Mouse (Mus musculus) thymus, postnatal 4 days (tissue): ENCODE measurements around the gene H1foo.

Experiments used
- DNase-seq: peaks from one replicate; pipeline ENCODE4 v3.0.0; 2021

Gene H1foo

DNA sequence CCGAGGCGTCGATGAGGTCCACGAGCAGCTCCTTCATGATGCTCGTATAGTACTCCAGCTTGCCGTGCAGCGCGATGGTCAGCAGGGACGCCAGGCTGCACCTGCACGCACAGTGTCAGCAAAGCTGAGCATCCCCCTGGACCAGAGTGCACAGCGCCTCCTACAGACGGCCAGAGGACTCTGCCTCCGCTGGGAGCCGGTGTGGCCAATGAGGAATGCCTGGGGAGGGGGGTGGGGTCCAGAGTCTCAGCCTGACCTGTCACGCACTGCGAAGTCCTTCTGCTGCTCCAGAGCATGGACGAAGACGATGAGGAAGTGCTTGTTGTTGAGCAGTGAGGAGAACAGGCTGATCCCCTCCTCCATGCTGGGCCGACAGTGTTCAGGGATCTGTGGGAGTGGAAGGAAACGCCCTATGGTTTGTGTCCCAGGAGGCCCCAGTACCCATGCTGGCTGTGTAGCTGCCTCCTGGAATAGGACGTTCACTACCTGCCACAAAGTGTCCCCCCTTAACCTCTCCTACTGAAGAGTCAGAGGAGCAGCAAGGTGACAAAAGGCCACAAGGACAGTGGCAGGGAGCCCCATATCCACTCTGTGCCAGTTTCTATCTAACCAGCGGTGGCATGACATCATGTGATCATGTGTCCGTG is 17.8 kb downstream of the H1foo start:
- DNase-seq, result no peak

DNA sequence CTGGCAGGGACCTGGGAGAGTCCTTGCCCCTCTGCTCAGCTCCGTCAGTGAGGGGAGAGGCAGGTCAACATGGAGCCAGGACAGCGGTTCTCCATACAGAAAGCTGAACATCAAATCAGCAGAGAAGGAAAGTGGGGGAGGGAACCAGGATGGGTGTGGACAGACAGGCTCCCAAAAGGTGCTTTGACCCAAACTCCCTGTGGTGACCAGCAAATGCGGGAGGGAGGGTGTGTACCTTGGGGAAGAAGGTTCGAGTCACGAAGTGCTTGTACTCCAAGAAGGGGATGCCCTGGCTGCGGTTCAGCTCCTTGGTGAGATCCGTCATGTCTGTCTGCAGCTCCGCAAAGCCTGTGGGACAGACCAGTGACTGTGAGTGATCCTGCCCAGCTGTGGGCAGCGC is 18.9 kb downstream of the H1foo start:
- DNase-seq, result no peak

DNA sequence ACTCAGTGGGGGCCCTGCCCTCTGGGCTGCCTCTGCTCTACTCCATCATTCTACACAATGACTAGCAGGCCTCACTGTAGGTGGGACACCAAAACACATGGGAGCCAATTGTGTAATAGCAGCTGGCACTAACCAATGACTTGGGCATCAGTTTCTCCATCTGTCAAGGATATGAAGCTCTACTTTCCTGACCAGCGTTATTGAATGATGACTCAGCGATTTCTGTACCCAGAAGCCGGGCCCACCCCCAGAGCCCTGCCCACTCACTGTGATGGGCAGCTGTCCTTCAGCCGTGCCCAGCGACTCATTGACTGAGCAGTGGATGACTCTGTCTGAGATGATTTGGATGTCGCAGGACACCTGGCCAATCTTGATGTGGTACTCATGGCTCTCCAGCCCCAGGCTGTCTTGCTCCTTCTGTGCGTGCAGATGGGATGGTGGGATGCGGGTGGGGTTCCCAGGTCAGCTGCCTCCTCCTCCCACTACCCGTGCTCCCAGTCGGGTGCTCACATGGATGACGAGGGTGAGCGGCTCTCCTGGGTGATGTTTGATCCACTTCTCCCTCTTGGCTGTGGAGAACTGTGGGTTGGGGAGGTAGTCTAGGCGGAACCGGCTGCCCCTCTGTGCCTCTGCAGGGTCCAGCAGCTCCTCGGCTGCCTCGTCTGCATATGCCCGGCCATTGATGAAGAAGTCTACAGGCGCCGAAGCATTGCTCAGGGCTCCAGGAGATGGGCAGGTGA is 21.7 kb downstream of the H1foo start:
- DNase-seq, result no peak

DNA sequence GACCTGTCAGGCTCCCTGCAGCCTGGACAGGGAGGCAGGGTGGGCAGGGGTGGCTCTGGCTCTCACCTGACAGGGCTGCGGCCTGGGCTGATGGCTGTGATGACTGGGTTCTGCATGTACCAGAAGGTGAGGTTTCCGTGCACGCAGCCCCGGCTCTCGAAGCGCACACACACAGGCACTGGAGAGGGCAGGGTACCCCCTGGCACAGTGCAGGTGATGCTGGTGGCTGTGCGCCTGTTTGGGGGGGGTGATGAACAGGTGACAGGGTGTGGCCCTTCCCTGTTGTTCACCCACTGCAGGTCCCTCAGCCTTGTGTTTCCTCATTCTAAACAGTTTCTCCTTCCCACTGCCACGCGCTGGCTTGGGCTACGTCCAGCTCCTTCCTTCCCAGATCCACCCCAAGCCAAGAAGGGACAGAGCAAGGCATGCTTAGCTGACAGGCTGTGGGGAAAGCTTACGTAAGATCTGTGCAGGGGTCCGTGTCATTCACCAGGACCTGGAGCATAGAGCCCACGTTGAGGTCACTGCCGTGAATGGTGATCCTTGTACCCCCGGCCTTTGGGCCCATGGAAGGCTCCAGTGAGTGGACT is 22.6 kb downstream of the H1foo start:
- no peak for DNase-seq

DNA sequence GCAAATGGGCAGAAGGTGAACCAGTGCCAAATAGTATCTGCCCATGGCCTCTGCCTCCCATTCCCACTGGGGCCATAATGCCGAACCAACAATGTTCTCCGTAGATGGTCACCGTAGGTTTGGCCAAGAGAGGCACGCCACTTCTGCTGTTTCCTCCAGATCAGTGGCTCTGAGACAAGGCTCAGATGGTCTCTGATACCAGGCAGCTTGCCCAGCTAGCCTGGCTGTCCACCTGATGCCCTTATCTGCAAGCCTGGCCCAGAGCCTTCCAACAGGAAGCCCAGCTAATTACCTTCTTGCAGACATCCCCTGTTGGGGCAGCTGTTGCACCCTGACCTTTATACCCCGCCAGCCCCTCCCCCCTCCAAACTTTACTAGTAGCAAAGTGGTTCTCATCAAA is 23.3 kb downstream of the H1foo start:
- no peak for DNase-seq

DNA sequence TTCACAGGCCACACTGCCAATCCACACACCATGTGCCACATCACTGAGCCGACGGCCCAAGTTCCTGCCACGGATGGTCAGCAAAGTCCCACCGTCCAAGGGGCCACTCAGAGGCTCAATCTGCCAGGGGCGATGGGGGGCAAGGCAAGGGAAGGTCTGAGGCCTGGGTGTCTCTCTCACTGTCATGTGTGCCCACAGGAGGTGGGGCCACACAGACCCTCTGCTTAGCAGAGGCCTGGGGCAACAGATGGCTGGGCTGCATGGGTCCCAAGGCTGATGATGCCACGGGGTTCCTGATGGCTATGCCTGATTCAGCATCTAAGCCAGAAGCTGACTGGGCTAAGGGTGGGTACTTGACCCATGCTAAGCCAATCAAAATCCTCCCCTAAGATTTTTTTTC is 24.0 kb downstream of the H1foo start:
- no peak for DNase-seq

DNA sequence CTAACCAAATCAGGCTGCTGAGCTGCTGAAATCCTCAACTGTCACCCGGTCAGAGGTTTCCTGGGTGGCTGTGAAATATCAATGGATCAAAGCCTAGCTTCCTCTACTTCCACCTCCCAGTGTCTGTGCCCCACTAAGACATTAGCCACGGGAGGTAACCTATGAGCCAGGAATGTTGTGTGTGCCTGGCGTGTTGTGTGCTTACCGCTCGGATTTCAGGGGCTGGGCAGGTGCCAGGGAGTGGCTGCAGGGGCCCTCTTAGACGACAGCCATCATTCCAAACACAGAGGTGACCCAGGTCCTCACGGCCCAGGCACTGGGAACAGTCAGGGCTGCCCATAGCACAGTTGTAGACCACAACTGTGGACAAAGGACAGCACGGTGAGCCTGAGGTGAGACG is 24.4 kb downstream of the H1foo start:
- DNase-seq, result no peak

DNA sequence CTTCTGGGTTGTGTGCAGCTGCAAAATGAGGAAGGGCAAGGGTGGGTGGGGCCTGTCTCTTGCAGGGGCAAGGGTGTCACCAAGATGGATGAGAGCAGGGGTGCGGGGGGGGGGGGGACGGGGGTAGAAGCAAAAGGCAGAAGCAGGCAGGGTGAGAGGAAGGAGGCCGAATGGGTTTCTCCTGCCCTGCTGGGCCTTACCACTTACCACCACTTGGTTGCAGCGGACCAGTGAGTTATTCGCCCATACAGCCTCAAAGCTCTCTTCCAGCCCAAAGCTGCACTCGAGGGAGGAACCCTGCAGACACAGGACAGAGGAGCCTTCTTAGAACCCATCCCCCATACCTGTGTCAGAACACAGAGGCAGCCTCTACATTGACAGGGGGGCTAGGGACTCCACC is 25.2 kb downstream of the H1foo start:
- DNase-seq, result peak; percentile 56

DNA sequence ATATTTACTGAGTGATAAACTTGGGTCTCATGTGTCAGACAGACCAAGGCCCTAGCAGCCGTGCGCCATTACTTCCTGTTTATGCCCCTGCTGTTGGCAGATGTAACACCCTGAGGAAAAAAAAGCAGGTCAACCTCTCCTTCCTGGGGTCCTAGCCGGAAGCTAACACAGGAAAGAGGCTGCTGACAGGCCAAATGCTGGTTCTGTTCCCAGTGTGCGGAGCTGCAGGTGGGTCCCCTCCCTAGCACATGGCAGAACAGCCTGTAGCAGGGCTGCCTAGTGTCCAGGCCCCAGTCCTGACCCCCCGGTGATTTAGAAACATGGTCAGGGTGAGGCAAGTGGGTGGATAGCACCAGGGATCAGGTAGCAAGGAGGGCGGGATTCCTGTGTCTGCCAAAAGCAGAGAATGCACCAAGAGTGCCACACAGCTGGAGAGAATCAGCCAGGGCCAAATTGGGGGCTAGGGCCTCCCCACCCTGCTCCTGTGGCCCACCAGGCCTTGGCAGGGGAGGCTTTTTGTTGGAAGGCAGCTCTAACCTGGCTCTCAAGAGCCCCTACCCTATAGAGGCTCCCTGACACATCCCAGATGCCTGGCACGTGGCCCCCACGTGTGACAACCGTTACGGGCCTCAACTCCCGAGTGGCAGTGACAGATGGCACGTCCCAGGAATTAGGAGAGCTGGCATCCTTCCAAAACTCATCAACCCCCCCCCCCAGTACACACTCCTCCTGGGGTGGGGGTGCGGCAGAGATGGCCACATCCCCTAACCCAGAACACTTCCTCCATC is 26.7 kb downstream of the H1foo start:
- peak; percentile 71 for DNase-seq

DNA sequence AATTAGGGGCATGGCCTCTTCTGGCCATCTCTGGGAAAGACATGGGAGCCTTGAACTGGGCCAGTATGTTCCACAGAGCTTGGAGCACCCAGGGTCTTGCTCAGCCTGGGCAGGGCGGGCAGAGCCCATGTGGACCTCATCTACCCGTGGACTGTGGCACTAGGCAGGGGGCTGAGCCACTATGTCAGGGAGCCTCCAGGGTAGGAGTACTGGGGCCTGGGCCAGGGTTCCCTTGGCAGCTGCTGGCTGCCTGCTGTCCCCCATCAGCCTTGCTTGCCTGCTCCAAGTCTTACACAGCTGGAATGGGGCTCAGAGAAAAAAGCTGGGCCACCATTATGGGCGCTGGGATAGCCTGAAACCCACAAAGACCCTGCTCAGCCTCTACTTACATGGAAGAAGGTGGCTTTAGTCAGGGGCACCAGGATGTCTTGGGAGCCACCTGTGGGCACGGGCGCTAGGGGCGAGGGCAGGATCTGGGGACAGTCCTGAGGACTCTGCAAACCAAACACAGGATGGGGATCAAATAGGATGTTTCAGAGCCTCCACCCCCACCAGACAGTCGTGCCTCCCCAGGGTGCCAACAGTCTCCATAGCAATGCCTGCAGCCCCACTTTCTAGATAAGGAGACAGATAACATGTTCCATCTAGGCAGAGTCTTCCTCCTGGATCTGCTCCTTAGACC is 27.5 kb downstream of the H1foo start:
- DNase-seq, result peak; percentile 52

DNA sequence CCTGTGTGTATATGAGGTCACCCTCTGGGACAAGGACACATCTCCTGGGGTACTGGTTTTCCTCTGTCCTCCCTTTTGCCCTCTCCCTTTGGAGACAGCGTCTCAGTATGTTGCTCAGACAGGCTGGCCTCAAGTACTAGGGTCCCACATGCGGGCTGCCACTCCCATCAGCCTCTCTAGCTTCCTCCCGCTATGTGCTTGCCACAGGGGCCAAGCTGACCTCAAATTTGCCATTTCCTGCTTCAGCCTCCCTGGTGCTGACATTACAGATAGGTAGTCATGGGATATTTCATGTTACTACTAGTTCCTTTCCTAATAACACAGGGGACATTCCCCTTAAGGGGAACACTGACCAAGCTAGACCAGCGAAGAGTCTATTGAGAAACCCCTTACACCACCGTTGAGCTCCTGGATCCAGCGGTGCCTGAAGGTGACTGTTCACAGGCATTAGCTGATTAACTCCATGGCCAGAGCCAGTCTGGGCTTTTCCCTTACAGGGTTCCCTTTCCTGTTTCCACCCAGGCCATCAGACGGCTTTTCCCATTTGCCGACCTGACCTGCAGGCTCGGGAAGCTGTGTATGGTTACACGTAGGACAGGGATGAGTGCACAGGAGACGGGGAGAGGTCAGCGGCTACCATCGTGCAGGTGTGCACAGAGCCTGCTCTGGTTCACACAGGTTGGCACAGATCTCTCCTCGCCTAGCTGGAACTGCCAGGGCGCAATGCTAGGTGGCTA is 28.6 kb downstream of the H1foo start:
- DNase-seq, result no peak

DNA sequence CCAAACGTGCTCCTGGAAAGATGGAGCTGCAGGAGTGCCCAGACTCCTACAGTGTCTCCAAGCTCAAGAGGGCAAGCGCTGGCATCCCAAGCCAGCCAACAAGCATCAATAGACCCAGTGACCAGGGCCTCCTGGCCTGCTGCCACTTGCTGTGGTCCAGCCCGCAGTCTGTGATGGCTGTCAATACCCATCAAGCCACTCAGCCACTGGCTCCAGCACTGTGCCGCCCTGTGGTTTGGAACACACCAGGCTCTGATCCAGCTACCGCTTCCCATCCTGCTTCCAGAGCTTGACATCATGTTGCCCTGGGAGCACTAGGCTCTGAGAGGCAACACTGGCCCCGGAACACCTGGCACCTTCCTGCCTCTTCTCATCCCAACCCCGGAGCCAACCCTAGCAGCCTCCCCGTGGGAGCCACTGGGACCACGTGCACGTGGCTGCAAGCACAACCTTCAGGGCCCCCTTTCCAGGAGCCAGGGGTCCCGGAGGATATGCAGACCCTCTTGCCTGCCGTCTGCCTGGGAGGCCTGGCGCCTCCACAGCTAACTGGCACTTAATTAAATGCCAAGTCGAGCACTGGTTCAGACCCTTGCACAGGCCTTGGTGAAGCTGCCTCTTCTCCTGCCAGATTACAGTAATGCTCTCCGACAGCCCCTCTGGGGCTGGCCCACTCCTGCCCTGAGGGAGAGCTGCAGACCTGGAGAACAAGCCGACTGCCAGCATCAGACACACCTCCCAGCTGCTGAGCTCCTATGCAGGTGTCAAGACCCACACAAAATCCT is 29.3 kb downstream of the H1foo start:
- DNase-seq, result no peak

DNA sequence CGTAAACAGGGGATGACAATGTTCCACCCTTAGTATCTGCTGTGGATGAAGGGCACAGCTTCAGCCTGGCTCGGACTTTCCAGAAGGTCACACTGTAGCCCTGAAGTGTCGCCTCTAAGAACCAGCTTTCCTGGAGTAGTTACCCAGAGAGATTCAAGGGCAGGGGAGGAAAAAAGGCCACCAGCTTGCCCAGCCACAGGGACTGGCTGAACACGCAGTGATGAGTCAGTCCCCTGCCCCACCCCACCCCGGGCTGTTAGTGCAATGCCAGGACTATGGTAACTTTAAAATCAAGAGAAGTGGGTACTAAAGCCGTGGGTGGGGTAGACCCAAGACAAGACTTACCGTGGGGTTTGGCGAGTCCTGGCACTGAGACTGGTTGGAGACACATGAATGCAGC is 30.9 kb downstream of the H1foo start:
- no peak for DNase-seq

DNA sequence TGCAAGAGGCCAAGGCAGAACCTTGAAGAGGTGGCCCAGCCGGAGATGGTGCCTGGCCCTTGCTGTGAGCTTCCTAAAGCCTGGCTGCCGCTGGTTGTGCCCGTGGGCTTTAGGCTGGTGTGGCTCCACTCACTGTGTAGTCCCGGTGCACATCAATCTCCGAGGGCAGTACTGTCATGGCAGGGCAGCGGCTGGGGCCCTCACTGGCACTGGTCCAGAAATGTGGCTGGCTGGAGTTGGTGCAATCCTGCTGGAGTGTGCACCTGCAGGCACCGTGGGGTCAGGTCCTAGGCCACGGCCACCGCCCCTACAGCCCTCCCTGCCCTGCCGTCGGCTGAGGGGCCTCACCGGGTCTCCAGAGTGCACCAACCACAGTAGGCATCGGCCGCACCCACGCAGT is 33.1 kb downstream of the H1foo start:
- DNase-seq, result no peak

DNA sequence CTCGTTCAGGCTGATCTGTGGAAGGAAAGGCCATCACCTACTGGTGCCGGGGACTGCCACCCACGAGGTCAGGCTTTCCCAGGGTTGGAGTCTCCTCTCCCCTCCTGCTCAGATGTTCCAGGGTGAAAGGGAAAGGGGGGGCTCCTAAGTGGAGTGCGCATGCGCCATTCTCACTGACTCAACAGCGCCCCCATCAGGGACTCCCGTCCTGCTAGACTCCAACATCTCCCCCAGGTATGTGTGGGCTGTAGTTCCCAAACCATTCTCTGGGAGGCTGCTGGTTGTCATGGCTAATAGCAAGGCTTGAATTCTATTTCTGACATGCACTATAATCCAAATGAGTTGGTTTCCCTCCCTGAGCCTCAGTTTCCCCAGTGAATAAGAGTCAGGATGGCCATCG is 33.9 kb downstream of the H1foo start:
- DNase-seq, result peak; percentile 74

DNA sequence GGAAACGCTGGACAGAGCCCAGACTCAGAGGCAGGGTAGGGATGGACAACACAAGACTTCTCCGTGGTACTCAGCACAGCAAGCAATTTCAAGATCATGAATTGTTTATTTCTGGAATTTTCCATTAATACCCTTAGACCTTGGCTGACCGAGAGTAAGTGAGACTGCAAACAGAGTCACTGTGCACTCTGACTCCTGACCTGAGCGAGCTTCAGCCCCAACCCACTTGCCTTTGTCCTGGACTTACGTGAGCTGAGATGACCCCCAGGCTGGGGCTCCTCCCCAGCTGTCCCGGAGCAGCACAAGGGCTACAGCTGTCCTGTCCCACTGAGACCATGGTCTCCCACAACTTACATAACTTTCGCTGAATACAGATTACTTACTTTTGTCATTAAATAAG is 38.2 kb downstream of the H1foo start:
- DNase-seq, result no peak

DNA sequence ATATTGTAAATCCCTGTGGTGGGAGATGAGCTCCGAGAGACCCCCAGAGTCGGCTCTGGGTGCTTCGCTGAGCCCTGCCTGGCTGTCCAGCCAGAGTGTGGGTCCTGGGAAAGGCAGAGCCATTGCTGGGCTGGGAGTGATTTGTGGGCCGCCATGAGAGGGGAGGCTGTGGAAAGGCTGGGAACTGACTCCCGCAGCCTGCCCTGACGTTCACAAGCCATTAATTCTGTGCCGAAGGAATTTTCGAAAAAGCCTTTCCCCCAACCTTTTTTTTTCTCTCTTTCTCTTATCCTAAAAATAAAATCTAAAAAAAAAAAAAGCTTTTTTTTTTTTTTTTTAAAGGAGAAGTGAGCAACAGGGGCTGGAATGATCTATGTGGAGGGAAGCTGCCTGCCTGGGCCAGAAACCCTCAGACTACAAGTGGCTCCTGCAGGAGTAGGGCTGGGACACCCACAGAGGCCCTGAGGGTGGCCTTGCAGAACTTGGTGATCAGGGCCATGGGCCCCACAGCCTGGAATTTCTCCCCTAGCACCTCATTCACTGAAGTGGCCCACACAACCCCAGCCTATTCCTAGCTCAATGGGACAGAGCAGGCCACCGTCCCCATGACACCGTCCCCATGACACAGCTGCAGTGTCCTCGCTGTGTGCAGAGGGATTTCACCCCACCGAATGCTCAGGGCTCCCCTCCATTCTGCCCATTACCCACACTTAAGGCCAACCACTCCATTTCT is 38.7 kb downstream of the H1foo start:
- no peak for DNase-seq

DNA sequence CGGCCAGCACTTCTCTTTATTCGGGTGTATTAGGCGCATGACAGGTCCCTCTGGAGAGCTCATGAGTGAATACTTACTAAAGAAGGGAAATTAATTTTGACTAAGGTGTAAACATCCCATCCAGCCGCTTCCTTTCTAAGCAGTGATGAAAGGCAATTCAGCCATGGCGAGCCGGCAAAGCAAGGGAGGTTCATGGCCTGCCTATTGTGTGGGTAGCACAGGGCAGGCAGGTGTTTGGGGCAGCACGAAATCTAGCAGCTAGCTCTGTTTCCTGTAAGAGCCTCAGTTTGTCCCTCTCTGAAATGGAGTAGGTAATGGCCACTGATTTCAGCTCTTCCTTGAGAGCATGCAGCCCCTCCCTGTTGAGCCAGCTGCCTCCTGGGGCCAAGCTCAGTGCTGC is 39.8 kb downstream of the H1foo start:
- no peak for DNase-seq

DNA sequence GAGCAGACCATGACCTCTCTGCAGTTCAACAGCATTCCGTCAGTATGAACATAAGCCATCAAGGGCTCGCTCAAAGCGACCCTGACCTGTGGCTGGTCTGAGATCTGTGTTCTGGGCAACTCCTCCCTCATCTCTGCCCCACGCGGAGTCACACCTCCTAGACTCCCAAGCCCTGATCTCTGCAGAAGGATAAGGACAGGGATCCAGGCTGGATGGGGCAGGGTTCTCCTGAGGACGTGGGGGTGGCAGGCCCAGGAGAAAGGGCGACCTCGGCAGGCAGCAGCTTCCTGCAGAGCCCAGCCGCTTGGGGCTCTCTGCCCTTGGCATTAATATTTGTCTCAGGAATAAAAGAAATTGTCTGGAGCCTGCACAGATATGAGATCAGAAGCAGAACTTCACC is 40.9 kb downstream of the H1foo start:
- no peak for DNase-seq

DNA sequence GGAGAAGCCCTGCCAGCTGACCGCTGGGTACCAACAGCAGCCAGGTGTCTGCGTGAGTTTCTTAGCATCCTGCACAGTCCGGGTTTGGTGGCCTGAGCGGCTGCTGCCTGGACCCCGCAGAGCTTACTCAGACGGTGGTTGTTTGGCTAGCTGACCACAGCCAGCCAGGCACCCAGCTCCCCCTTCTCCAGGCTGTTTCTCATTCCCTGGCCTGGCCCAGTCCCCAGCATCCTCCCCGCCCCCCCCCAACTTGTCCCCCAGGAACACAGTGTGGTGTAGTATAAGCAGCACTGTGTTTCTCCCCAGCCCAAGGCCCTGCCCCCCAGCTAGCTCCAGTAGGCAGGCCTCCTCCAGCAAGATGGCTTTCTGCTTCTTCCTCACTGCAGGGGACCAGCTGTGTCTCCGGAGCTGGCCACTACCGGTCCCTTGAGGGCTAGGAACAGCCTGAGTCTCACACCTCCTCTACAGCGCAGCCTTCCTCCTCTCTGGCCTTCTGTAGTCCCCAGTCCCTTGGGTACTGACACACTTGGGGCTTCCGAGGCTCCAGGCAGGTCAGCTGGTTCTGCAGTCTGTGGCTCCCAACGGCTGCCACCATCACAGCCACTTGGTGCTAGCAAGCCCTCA is 41.8 kb downstream of the H1foo start:
- DNase-seq, result peak; percentile 54
